Mouse (Mus musculus) CD4-positive, CD25-positive, alpha-beta regulatory T cell, adult 4 months (primary cell): Measurements from ENCODE around the gene Camta1. TPM values are rescaled to one million over a fixed set of nuclear protein-coding genes. Genes with fewer than 3 reads are reported as not detected.

Source experiments
- ATAC-seq: one replicate; pipeline ENCODE4 v1.8.0; 2017
- polyA plus RNA-seq, 2 experiments: library from polyadenylated mRNA; unstranded; fragments of 100-300 nt; shearing (Covaris generic); gene quantifications; one replicate each; pipeline ENCODE4 v1.2.1; 2017

Gene Camta1
- polyA plus RNA-seq, 2 experiments from 2014 or later = 32.6 to 41.5 TPM

GRCm38 (mm10) chr4:151422361-151422760, 439.3 kb downstream of the Camta1 start:
- no peak for ATAC-seq

- no peak for ATAC-seq
Measured at GRCm38 (mm10) chr4:151418344-151418875, 443.3 kb downstream of the Camta1 start.

GRCm38 (mm10) chr4:151415812-151416211, 445.9 kb downstream of the Camta1 start:
- ATAC-seq = no peak

GRCm38 (mm10) chr4:151415376-151415775, 446.3 kb downstream of the Camta1 start:
- no peak for ATAC-seq

GRCm38 (mm10) chr4:151414952-151415351, 446.7 kb downstream of the Camta1 start:
- ATAC-seq = no peak

GRCm38 (mm10) chr4:151411641-151412061, 450.0 kb downstream of the Camta1 start:
- no peak for ATAC-seq

- no peak for ATAC-seq
Measured at GRCm38 (mm10) chr4:151411016-151411415, 450.7 kb downstream of the Camta1 start.

GRCm38 (mm10) chr4:151409291-151409690, 452.4 kb downstream of the Camta1 start:
- ATAC-seq = no peak

- ATAC-seq = no peak
Measured at GRCm38 (mm10) chr4:151408811-151409210, 452.9 kb downstream of the Camta1 start.

- ATAC-seq = no peak
Measured at GRCm38 (mm10) chr4:151408246-151408645, 453.4 kb downstream of the Camta1 start.

- no peak for ATAC-seq
Measured at GRCm38 (mm10) chr4:151407129-151407528, 454.5 kb downstream of the Camta1 start.

GRCm38 (mm10) chr4:151404581-151405256, 457.0 kb downstream of the Camta1 start:
- ATAC-seq = no peak

GRCm38 (mm10) chr4:151401685-151402397, 459.8 kb downstream of the Camta1 start:
- ATAC-seq = no peak

- no peak for ATAC-seq
Measured at GRCm38 (mm10) chr4:151396536-151396935, 465.1 kb downstream of the Camta1 start.

GRCm38 (mm10) chr4:151389345-151389744, 472.3 kb downstream of the Camta1 start:
- no peak for ATAC-seq

- ATAC-seq = no peak
Measured at GRCm38 (mm10) chr4:151386701-151387451, 474.8 kb downstream of the Camta1 start.

GRCm38 (mm10) chr4:151385985-151386700, 475.5 kb downstream of the Camta1 start:
- ATAC-seq = no peak

- ATAC-seq = no peak
Measured at GRCm38 (mm10) chr4:151377731-151378130, 483.9 kb downstream of the Camta1 start.

- no peak for ATAC-seq
Measured at GRCm38 (mm10) chr4:151376234-151376633, 485.4 kb downstream of the Camta1 start.

- no peak for ATAC-seq
Measured at GRCm38 (mm10) chr4:151372855-151373566, 488.7 kb downstream of the Camta1 start.

GRCm38 (mm10) chr4:151366941-151367545, 494.6 kb downstream of the Camta1 start:
- ATAC-seq = no peak
